Mouse (Mus musculus) ovary, postnatal 14 days (tissue): ENCODE data around the gene Alkbh3.

ENCODE experiments used
- DNase-seq: peaks from one replicate; pipeline ENCODE4 v3.0.0; 2022; ENCODE audit warnings: low spot score

The Alkbh3 gene

DNA sequence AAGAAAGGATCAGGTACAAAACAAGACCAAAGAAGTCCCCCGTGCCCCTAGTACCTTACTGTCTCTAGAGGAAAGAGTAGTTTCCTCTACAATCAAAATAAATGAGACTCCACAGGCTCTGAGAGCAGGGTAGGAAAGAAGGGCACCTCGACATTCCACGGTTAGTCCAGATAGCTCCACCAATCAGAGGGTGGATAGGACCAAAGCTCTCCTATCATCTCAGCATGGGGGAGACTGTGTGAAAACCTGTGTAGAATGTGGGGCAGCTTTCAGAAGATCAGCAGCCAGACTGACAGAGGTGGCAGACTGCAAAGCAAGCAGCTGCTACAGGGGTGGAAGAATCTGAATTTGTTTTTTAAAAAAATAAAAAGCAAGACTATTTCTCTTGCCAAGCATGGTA lies 17.8 kb downstream of the Alkbh3 start:
- DNase-seq = no peak

- no peak for DNase-seq
Measured at GRCm38 (mm10) chr2:93992259-93992658, 18.3 kb downstream of the Alkbh3 start.

- DNase-seq = no peak
Measured at GRCm38 (mm10) chr2:93991336-93991735, 19.3 kb downstream of the Alkbh3 start.

GRCm38 (mm10) chr2:93988440-93988839 lies 22.2 kb downstream of the Alkbh3 start:
- DNase-seq = no peak

DNA sequence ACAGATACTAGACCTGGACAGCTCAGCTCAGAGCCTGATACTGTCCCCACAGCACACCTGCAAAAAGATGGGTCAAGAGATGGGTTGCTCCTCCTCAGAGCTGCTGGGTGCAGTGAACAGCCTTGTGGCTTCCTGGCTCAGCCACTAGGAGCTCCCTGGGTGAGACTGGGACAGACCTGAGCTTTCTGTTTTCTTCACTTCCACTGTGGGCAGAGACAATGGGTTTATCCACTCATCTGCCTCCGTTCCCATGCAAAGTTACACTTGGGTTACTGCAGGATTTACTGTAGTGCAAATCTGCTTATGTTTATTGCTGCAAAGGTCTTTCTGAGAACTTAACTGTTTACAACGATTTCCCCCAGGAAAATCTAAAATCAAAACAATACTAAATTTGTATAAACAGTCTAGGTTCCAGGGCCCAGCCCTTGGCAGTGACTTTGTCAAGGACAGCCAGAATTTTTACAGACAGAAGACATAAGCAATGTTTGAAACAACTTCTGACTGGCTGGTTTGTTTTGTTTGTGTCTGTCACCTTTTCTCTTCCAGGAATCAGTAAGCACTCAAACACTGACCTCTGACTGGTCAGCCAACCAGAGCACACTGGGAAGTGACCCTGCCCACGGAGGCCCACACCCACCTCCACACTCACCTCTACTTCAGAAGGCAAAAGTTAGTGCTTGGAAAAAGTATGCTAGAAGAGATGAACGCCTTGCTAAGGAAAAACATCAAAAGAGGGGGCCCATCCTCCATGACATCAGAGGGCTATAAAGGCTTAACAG lies 28.0 kb downstream of the Alkbh3 start:
- DNase-seq = no peak

GRCm38 (mm10) chr2:93979249-93980120 lies 31.1 kb downstream of the Alkbh3 start:
- no peak for DNase-seq

DNA sequence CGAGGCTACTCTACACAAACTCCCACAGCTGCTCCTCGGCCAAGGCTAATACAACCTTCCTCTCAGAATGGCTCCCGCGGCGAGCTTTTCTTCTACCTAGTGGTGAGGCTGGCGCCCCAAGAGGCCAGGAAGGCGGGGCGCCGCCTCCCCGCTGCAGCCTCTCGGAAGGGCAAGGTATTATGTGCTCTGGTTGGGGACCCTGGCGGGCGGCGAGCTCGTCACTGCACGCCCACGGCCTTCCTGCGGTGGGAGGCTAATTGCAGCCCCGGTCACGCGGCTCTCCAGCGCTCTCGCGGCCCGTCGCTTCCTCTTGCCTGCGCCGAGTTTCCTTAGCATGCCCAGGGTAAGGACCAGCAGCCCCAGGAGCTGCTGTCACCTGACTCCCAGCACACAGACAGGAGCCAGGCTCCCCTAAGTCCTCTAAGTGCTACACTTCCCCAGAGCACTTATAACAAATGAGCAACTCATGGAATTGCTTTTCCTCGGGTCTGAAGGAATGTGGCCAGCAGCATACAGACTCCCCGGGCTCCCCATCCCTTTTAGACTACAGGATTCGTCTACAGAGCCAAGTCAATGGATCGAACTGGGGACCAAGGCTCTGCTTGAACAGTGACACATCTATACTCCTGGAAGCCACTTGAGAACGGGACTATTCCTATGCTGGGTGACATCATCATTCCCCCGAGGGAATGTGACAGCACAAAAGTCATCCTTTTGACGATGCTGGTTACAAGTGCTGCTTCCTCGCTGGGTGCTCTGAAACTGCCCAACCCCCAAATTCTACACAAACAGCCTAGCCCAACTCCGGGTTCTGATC lies 34.0 kb downstream of the Alkbh3 start:
- DNase-seq = peak; percentile 38

GRCm38 (mm10) chr2:93975526-93976435 lies 34.8 kb downstream of the Alkbh3 start:
- no peak for DNase-seq

DNA sequence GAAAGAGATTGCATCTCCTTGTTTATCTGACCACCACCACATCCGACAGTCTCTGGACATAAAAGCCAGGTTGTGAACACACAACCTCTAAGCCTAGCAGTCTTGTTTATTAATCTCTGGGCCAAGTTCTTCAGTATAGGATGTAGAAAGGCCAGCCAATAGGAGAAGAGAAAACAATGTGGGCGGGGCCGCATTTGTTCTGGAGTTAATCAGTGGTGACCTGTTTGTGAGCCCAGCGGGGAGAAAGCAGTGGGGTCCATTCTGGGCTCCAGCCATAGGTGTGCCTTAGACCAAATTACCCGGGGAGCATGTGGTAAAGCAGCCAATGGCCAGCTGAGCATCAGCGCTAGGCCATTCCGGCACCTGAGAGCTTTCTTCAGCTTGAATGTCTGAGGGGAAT lies 35.6 kb downstream of the Alkbh3 start:
- DNase-seq = no peak

DNA sequence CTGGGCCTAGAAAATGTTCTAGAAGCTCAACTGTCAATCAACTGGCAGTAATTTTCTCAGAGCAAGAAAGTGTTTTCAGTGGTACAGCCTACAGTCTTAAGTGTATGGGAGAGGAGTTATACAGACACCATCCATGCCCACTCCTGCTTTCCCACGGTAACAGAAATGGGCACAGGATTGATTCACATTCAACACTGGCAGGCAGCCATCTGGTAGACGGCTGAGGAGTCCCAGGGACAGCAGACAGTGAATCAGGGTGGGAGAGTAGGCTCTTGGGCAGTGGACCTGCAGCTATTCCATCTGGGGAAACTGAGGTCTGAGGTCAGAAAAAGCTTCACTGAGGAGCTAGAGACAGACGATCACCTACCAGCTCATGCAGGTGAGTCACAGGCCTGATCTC lies 39.0 kb downstream of the Alkbh3 start:
- no peak for DNase-seq

GRCm38 (mm10) chr2:93964494-93965160 lies 46.0 kb downstream of the Alkbh3 start:
- no peak for DNase-seq

DNA sequence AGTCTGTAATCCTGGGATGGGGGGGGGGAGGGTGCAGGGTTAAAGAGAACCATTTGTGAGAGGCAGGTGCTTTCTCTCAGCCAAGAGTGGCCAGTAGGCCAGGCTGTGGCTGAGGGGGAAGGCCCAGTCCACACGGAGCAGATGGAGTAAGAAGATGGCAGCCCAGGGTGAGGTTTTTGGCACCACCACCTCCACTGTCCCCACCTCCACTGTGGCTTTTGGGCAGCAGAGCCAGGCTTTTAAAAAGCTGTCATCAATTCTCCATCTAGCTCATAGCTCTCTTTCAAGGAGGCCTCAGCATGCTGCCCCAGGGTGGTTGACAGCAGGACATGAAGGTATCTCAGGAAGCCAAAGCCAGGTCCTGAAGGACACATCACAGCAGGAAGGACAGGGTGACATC lies 46.8 kb downstream of the Alkbh3 start:
- DNase-seq = no peak

DNA sequence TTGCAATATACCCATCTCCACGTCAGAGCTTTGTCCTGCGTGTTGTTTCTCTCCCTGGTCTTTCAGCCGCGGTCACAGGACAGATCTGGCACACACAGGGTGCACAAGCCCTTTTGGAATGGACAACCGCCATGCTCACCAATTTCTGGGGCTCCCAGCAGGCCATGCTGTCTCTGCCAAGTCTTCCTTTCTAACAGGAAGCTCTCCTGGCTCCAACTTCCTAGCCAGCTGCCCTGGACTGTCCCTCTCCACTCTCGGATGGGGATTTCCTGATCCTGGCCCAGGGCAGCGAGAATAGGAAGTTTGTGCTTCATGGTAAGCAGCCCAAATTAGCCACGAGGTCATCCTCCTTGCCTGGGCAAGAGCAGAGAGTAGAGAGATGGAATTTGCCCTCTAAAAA lies 48.9 kb downstream of the Alkbh3 start:
- DNase-seq = no peak

DNA sequence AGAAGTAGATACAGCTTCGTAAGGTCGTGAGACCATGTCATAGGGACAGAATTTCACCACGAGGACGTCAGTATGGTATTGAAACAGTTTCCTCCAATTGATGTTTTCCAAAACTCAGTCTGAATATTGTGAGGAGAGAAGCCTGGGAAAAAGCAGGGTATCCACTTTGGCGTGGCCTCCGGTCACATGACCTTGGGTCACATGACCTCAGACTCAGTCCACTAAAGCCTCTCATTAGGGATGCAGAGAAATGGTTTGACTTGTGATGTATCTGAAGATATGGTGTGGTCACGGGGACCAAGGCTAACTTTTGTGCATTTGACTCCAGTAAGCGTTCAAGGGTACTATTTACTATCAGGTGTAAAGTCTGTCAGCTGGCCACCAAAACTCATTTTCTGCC lies 51.3 kb downstream of the Alkbh3 start:
- DNase-seq = no peak

DNA sequence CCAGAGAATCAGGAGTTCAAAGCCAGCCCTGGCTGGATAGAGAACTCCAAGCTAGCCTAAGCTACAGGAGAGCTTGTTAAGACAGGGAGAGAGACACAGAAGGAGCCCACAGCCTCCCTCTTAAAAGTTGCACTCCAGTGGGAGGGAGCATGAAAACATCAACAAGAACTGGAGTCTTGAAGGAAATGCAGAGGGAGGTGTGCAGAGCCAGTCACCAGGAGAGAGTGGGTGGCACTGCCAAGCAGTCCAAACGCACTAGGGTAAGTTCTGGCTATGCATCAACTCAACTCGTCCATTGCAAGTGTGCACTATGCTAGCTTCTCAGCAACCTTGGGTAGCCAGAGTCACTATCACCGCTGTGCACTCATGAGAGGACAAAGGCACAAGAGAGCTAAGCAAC lies 52.4 kb downstream of the Alkbh3 start:
- DNase-seq = no peak

- no peak for DNase-seq
Measured at GRCm38 (mm10) chr2:93957785-93958175, 52.8 kb downstream of the Alkbh3 start.

DNA sequence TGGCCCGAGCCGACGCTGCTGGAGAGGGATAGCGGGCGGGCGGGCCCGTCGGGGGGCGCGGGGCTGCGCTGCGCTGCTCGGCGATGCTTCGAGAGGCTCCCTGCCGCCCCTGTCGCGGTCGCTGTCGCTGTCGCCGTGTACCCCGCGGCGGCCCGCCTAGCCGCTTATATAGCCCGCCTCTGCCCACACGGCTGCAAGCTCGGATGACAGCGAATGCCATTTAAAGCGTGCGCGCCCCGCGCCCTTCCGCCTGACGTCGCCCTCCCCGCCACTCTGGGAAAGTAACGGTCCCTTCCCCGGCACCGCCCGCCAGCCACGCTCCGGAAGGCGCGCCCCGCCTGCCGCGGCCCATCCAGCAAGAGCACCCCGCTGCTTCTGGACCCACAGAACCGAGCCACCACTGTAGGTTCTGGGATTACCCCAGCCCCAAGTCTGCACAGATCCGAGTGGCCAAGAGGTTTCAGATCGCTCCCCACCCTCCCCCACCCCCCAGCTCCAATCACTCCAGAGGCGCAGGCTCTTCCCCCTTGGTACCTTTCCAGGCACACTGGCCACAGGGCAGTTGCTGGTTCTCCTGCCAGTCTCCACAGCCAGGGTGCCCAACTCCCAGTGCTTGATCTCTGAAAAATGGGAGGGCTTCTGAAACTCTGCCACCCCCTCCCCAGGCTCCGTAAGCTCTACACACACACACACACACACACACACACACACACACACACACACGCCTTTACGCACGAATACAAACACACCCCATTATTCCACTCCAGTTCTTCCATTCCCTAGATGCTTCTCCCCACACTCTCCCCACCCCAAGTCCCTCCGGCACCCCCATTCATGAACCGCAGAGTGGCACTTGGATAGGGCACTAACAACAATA lies 53.5 kb downstream of the Alkbh3 start, which contains the start of gene Gm13889:
Gene Gm13889, minus strand, starts transcription at position 294 of the 877 bp plus-strand sequence.
- peak; percentile 42 for DNase-seq

GRCm38 (mm10) chr2:93956331-93956801 lies 54.2 kb downstream of the Alkbh3 start:
- peak; percentile 28 for DNase-seq

- DNase-seq = no peak
Measured at GRCm38 (mm10) chr2:93955886-93956285, 54.7 kb downstream of the Alkbh3 start.
